Mouse (Mus musculus): ENCODE data around the gene Gm10717.
"Not testable (repeated sequence)": the region's sequence is repeated elsewhere in the genome, so short reads cannot be mapped to it uniquely, and the experiment has no call there.

DNA sequence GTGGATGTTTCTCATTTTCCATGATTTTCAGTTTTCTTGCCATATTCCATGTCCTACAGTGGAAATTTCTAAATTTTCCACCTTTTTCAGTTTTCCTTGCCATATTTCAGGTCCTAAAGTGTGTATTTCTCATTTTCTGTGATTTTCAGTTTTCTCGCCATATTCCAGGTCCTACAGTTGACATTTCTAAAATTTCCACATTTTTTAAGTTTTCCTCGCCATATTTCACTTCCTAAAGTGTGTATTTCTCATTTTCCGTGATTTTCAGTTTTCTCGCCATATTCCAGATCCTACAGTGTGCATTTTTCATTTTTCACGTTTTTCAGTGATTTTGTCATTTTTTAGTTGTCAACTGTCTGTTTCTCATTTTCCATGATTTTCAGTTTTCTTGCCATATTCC is 15.9 kb upstream of the Gm10717 start:
- not testable (repeated sequence) for TF ChIP-seq CTCF (IDR thresholded peaks at IDR 0.05; ENCODE audit: insufficient read depth, low read length); POLR2A (IDR thresholded peaks at IDR 0.05; ENCODE audit: borderline replicate concordance, extremely low read depth, low read depth, low read length)

Data from lung, adult 2 months (tissue).